Mouse (Mus musculus): ENCODE results near the gene Mlc1.

DNA sequence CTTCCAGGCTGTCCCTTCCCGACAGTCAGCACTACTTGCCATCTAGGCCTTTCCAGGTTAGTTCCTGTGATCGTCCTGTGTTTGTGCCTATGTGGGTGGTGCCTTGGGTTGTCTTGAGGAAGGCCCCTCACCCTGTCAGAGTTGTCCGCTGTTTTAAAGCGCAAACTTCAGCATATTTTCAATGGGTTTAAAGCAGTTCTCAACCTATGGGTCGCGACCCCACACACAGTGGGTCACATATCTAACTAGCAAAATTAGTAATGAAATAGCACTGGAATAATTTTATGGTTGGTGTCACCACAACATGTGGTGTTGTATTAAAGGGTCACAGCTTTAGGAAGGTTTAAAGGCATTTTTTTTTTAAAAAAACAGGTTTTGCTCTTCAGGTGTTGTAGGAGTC is 23.5 kb downstream of the Mlc1 start:
- TF ChIP-seq CTCF (IDR thresholded peaks at IDR 0.05; ENCODE audit: low read depth, low read length) (no peak), POLR2A (IDR thresholded peaks at IDR 0.05; ENCODE audit: extremely low read depth, insufficient read depth, low read length) (no peak)

All from liver, adult 2 months (tissue).